Mouse (Mus musculus): Measurements from ENCODE around the gene Amd1. TPM values are rescaled to one million over a fixed set of nuclear protein-coding genes. Genes with fewer than 3 reads are reported as not detected.

Amd1 gene
- total RNA-seq, 1 experiment, result 126 TPM

DNA sequence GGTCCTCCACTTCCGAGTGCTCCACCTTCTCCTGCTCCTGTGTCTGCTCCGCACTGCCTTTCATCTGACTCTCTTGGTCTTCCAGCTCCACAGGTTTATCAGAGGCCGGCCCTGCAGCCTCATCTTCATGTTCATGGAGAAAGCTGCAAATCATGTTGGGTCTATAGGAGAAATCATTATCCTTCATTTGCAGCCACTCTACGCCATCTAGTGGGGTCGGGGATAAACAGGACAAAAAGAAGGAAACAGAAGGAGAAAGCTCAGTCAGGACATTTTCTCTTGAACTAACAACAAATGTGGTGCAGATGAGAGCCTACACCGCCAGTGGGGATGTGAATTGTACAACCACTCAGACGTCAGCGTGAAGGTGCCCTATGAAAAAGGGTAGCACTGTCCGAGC, 52.4 kb downstream of the Amd1 start:
- no peak overlapping the region for H3K27ac ChIP-seq (ENCODE audit: insufficient read depth, low read depth, low read length, poor library complexity, severe bottlenecking)
- no peak for TF ChIP-seq MAFK (IDR thresholded peaks at IDR 0.05; ENCODE audit: insufficient read depth, low read depth, low read length)
- no peak for TF ChIP-seq CHD2 (IDR thresholded peaks at IDR 0.05; ENCODE audit: low read depth, low read length)
- no peak for TF ChIP-seq HCFC1 (IDR thresholded peaks at IDR 0.05; ENCODE audit: borderline replicate concordance, insufficient read depth, low read length)
- no peak for TF ChIP-seq ZC3H11A (IDR thresholded peaks at IDR 0.05; ENCODE audit: borderline replicate concordance, low read depth, low read length)
- TF ChIP-seq ZNF384 (IDR thresholded peaks at IDR 0.05; ENCODE audit: low read depth, low read length), result no peak
- in situ Hi-C loops (cut with MboI; ENCODE audit: low sequenced_read_pairs in 2 of 2, unreplicated experiment in 2 of 2), result no loop called here
- no peaks in the 10 kb centered on the region; a peak in 1 of 4 replicates for H3K4me1 ChIP-seq (ENCODE audit: control insufficient read depth in 2 of 2, insufficient read depth in 2 of 2, low read length in 2 of 2, poor library complexity in 1 of 2)
- peaks cover 17% of the 10 kb centered on the region for H3K36me3 ChIP-seq (ENCODE audit: control insufficient read depth, insufficient read depth, low read length, poor library complexity, severe bottlenecking)
- no peak overlapping the region for H3K9ac ChIP-seq (ENCODE audit: insufficient read depth, low read depth, low read length, poor library complexity, severe bottlenecking)
- H3K9me3 ChIP-seq (ENCODE audit: control insufficient read depth, insufficient read depth, low read depth, low read length), result no peaks in the 10 kb centered on the region
- no peak for DNase-seq (ENCODE audit: low read depth, low spot score)
- no peak overlapping the region for H3K4me3 ChIP-seq (ENCODE audit: insufficient read depth in 1 of 2, low read depth in 1 of 2, low read length in 2 of 2, poor library complexity in 1 of 2, severe bottlenecking in 1 of 2)

DNA sequence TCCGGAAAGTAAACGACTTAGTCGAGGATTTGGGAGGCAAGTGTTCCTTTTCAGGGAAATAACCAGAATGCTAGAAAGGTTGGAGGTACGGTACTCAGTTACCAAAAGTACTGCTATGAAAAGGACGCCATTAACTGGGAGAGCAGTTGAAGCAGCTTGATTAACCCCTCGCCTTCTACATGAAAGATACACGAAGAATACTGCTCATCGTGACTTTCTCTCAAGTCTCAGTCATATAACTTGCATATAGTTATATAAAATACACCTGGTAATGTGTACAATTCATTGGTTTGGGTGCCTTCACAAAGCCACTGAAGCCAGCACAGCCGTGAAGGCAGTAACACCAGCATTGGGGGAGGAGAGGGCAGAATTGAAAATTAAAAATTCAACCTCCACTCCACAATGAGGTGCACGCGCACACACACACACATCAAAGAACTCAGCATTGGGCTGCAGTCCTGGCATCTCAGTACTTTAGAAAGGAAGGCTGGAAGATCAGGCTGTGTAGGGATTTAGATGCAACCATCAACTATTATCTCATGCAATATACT, 54.7 kb downstream of the Amd1 start:
- TF ChIP-seq ZNF384 (IDR thresholded peaks at IDR 0.05; ENCODE audit: low read depth, low read length) (no peak), HCFC1 (IDR thresholded peaks at IDR 0.05; ENCODE audit: borderline replicate concordance, insufficient read depth, low read length) (no peak), MAFK (IDR thresholded peaks at IDR 0.05; ENCODE audit: insufficient read depth, low read depth, low read length) (no peak), CHD2 (IDR thresholded peaks at IDR 0.05; ENCODE audit: low read depth, low read length) (no peak), ZC3H11A (IDR thresholded peaks at IDR 0.05; ENCODE audit: borderline replicate concordance, low read depth, low read length) (no peak)
- H3K36me3 ChIP-seq (ENCODE audit: control insufficient read depth, insufficient read depth, low read length, poor library complexity, severe bottlenecking), result peaks cover 20% of the 10 kb centered on the region
- H3K27ac ChIP-seq (ENCODE audit: insufficient read depth, low read depth, low read length, poor library complexity, severe bottlenecking), result no peak overlapping the region
- H3K9ac ChIP-seq (ENCODE audit: insufficient read depth, low read depth, low read length, poor library complexity, severe bottlenecking), result peak overlapping the region; percentile 35; the same call in 1 of the 2 replicates
- in situ Hi-C loops (cut with MboI; ENCODE audit: low sequenced_read_pairs in 2 of 2, unreplicated experiment in 2 of 2), result no loop called here
- DNase-seq (ENCODE audit: low read depth, low spot score), result no peak
- peak overlapping the region; percentile 83 to 87 for H3K4me3 ChIP-seq (ENCODE audit: insufficient read depth in 1 of 2, low read depth in 1 of 2, low read length in 2 of 2, poor library complexity in 1 of 2, severe bottlenecking in 1 of 2)
- no peaks in the 10 kb centered on the region; a peak in 1 of 4 replicates for H3K4me1 ChIP-seq (ENCODE audit: control insufficient read depth in 2 of 2, insufficient read depth in 2 of 2, low read length in 2 of 2, poor library complexity in 1 of 2)
- no peaks in the 10 kb centered on the region for H3K9me3 ChIP-seq (ENCODE audit: control insufficient read depth, insufficient read depth, low read depth, low read length)

- H3K27ac ChIP-seq (ENCODE audit: insufficient read depth, low read depth, low read length, poor library complexity, severe bottlenecking), result peak within 1 kb of the TSS; percentile 54; the same call in 1 of the 2 replicates
- no peaks in the 10 kb centered on the region; a peak in 1 of 4 replicates for H3K4me1 ChIP-seq (ENCODE audit: control insufficient read depth in 2 of 2, insufficient read depth in 2 of 2, low read length in 2 of 2, poor library complexity in 1 of 2)
- DNase-seq (ENCODE audit: low read depth, low spot score), result peak; percentile 78
- TF ChIP-seq ZC3H11A (IDR thresholded peaks at IDR 0.05; ENCODE audit: borderline replicate concordance, low read depth, low read length), result no peak
- TF ChIP-seq HCFC1 (IDR thresholded peaks at IDR 0.05; ENCODE audit: borderline replicate concordance, insufficient read depth, low read length), result peak; percentile 63
- no peak for TF ChIP-seq MAFK (IDR thresholded peaks at IDR 0.05; ENCODE audit: insufficient read depth, low read depth, low read length)
- H3K9ac ChIP-seq (ENCODE audit: insufficient read depth, low read depth, low read length, poor library complexity, severe bottlenecking), result peak within 1 kb of the TSS; percentile 90
- H3K36me3 ChIP-seq (ENCODE audit: control insufficient read depth, insufficient read depth, low read length, poor library complexity, severe bottlenecking), result peaks cover 23% of the 10 kb centered on the region
- in situ Hi-C loops (cut with MboI; ENCODE audit: low sequenced_read_pairs in 2 of 2, unreplicated experiment in 2 of 2), result no loop called here
- H3K9me3 ChIP-seq (ENCODE audit: control insufficient read depth, insufficient read depth, low read depth, low read length), result no peaks in the 10 kb centered on the region
- H3K4me3 ChIP-seq (ENCODE audit: insufficient read depth in 1 of 2, low read depth in 1 of 2, low read length in 2 of 2, poor library complexity in 1 of 2, severe bottlenecking in 1 of 2), result peak within 1 kb of the TSS; percentile 83 to 87
Observed at GRCm38 (mm10) chr10:40246374-40247165, 55.4 kb downstream of the Amd1 start, which contains the start of gene Rpf2. TSS of gene Rpf2 (minus strand) at chr10:40247036.

DNA sequence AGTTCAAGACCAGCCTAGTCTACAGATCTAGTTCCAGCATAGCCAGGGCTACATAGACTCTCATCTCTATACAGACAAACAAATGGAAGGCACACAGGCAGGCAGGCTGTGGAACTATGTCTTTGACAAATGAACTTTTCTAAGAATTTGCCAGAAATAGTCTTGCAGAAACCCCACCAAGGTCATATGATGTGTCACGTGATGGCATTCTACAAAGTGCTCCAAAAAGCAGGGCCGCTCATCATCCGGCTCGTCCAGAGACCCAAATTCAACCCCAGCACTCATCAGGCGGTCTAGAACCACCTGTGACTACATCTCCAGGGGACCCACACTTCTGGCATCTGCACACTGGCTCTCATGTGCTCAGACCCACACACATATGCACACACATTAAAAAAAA, 64.2 kb downstream of the Amd1 start:
- no peaks in the 10 kb centered on the region for H3K9me3 ChIP-seq (ENCODE audit: control insufficient read depth, insufficient read depth, low read depth, low read length)

More for the DNA sequence above, 64.2 kb downstream of the Amd1 start:
- in situ Hi-C loops (cut with MboI; ENCODE audit: low sequenced_read_pairs in 2 of 2, unreplicated experiment in 2 of 2), result no loop called here
- no peak overlapping the region for H3K27ac ChIP-seq (ENCODE audit: insufficient read depth, low read depth, low read length, poor library complexity, severe bottlenecking)
- peaks cover 0 to 6% of the 10 kb centered on the region in 2 experiments; a peak in 1 of 4 replicates for H3K4me1 ChIP-seq (ENCODE audit: control insufficient read depth in 2 of 2, insufficient read depth in 2 of 2, low read length in 2 of 2, poor library complexity in 1 of 2)
- no peak for TF ChIP-seq CHD2 (IDR thresholded peaks at IDR 0.05; ENCODE audit: low read depth, low read length)
- no peak for TF ChIP-seq ZC3H11A (IDR thresholded peaks at IDR 0.05; ENCODE audit: borderline replicate concordance, low read depth, low read length)
- TF ChIP-seq ZNF384 (IDR thresholded peaks at IDR 0.05; ENCODE audit: low read depth, low read length), result no peak
- H3K9ac ChIP-seq (ENCODE audit: insufficient read depth, low read depth, low read length, poor library complexity, severe bottlenecking), result no peak overlapping the region
- H3K4me3 ChIP-seq (ENCODE audit: insufficient read depth in 1 of 2, low read depth in 1 of 2, low read length in 2 of 2, poor library complexity in 1 of 2, severe bottlenecking in 1 of 2), result no peak overlapping the region
- H3K36me3 ChIP-seq (ENCODE audit: control insufficient read depth, insufficient read depth, low read length, poor library complexity, severe bottlenecking), result peaks cover 23% of the 10 kb centered on the region
- no peak for DNase-seq (ENCODE audit: low read depth, low spot score)

Other genes starting within 250 kb of the Amd1 start
- 6.2 and 8.1 TPM in 2 replicates for gene Slc16a10, start 159.9 kb downstream of the Amd1 start, total RNA-seq (2012; rRNA removed)
- 65.4 and 78.8 TPM in 2 replicates for gene Rpf2, start 55.1 kb downstream of the Amd1 start, total RNA-seq (2012; rRNA removed)
- gene Gtf3c6, start 44.1 kb downstream of the Amd1 start, total RNA-seq (2012; rRNA removed), result 34.9 and 55.5 TPM in 2 replicates
- 6.4 and 6.5 TPM in 2 replicates for gene Cdk19, start 37.4 kb upstream of the Amd1 start, total RNA-seq (2012; rRNA removed)

All from ES-E14 (cell line).